Mouse (Mus musculus) adrenal gland, postnatal 36 days (tissue): Measurements from ENCODE around the gene Fxyd3. TPM values are rescaled to one million over a fixed set of nuclear protein-coding genes. Genes with fewer than 3 reads are reported as not detected.
A peak's percentile ranks its signal among the peaks of the same experiment; 100 is the strongest.

Experiments
- DNase-seq, 2 experiments: peaks; one replicate each; pipeline ENCODE4 v3.0.0; 2021; ENCODE audit warnings: mixed read lengths in 1 of 2
- total RNA-seq, 2 experiments: library from RNA; stranded (reverse); gene quantifications; 2 replicates each; pipeline ENCODE4 v1.2.3; 2021

Gene Fxyd3
- total RNA-seq, 2 experiments from 2014 or later, result 1.5 to 2.3 TPM

GRCm38 (mm10) chr7:31098697-31099611 is 22.4 kb upstream of the Fxyd3 start:
- peak; percentile 76 to 79 for DNase-seq

- peak; percentile 92 to 94 for DNase-seq
Measured at GRCm38 (mm10) chr7:31097583-31098248, 21.2 kb upstream of the Fxyd3 start.

- DNase-seq, result no peak
Measured at GRCm38 (mm10) chr7:31096892-31097564, 20.5 kb upstream of the Fxyd3 start.

- DNase-seq, result no peak
Measured at GRCm38 (mm10) chr7:31094774-31095501, 18.4 kb upstream of the Fxyd3 start.

- DNase-seq, result no peak
Measured at GRCm38 (mm10) chr7:31089721-31090120, 13.2 kb upstream of the Fxyd3 start.

- DNase-seq, result peak in 1 of 2 experiments; percentile 28
Measured at GRCm38 (mm10) chr7:31088206-31088605, 11.7 kb upstream of the Fxyd3 start.

GRCm38 (mm10) chr7:31087262-31087661 is 10.8 kb upstream of the Fxyd3 start:
- no peak for DNase-seq

GRCm38 (mm10) chr7:31086175-31086755 is 9.8 kb upstream of the Fxyd3 start:
- DNase-seq, result no peak

- DNase-seq, result peak; percentile 25 to 58
Measured at GRCm38 (mm10) chr7:31085171-31085570, 8.7 kb upstream of the Fxyd3 start.

GRCm38 (mm10) chr7:31084140-31084539 is 7.6 kb upstream of the Fxyd3 start:
- peak in 1 of 2 experiments; percentile 26 for DNase-seq

- DNase-seq, result peak; percentile 24 to 56
Measured at GRCm38 (mm10) chr7:31082831-31083588, 6.5 kb upstream of the Fxyd3 start.

- DNase-seq, result no peak
Measured at GRCm38 (mm10) chr7:31082106-31082505, 5.6 kb upstream of the Fxyd3 start.

- DNase-seq, result no peak
Measured at GRCm38 (mm10) chr7:31081106-31081505, 4.6 kb upstream of the Fxyd3 start.

GRCm38 (mm10) chr7:31080611-31081010 is 4.1 kb upstream of the Fxyd3 start:
- DNase-seq, result no peak

- DNase-seq, result no peak
Measured at GRCm38 (mm10) chr7:31079670-31080069, 3.2 kb upstream of the Fxyd3 start.

GRCm38 (mm10) chr7:31077885-31078445 is 1.5 kb upstream of the Fxyd3 start:
- peak in 1 of 2 experiments; percentile 22 for DNase-seq

- DNase-seq, result no peak
Measured at GRCm38 (mm10) chr7:31077470-31077869, 966 bp upstream of the Fxyd3 start.

GRCm38 (mm10) chr7:31074713-31075069 is 1.8 kb downstream of the Fxyd3 start:
- DNase-seq, result no peak

GRCm38 (mm10) chr7:31074061-31074712 is 2.3 kb downstream of the Fxyd3 start:
- DNase-seq, result no peak

GRCm38 (mm10) chr7:31073546-31073945 is 3.0 kb downstream of the Fxyd3 start:
- DNase-seq, result no peak
